Mouse (Mus musculus): ENCODE measurements at regions not wholly inside any gene's neighbourhood (a gene's known extent, or its start where the extent isn't known, plus 50 kb on each side); places are given as distances from the start of the nearest gene placed in this dataset.

DNA sequence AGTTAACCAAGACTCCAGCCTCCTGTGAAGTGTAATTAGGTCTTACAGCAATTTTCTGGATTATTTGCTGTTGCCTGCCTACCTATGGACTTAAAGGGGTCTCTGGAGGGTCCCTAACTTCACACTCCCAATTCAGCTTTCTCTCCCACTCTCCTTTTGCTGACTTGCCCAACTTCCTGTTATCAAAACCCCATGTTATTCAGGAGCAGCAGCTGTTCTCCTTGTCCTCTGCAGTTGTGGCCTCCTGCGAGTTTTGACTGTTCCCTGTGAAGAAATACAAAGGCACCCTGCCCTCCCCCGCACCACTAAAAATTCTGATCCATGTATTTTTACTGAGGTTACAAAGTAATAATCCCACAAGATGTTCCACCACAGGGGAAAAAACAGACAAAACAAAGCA is 146.8 kb upstream of the Dcn start:
- TF ChIP-seq POLR2A (IDR thresholded peaks at IDR 0.05; ENCODE audit: low read depth, low read length) (no peak), CTCF (conservative IDR thresholded peaks at IDR 0.05; ENCODE audit: insufficient read depth, insufficient read length, low read depth, low read length) (no peak)
- H3K36me3 ChIP-seq (ENCODE audit: control insufficient read depth, insufficient read depth, low read length) = no peaks in the 10 kb centered on the region
- H3K4me3 ChIP-seq (ENCODE audit: insufficient read depth, low read depth, low read length) = no peak overlapping the region
- DNase-seq = no peak
- H3K27me3 ChIP-seq (replicated peaks; ENCODE audit: control insufficient read depth, insufficient read depth, low read length) = no peaks in the 10 kb centered on the region
- 75% methylated on average over 2 of the region's 2 CpGs for WGBS
- no peaks in the 10 kb centered on the region for H3K4me1 ChIP-seq (ENCODE audit: control insufficient read depth, insufficient read depth, low read length)
- no peak overlapping the region for H3K27ac ChIP-seq (ENCODE audit: insufficient read depth, low read depth, low read length)

DNA sequence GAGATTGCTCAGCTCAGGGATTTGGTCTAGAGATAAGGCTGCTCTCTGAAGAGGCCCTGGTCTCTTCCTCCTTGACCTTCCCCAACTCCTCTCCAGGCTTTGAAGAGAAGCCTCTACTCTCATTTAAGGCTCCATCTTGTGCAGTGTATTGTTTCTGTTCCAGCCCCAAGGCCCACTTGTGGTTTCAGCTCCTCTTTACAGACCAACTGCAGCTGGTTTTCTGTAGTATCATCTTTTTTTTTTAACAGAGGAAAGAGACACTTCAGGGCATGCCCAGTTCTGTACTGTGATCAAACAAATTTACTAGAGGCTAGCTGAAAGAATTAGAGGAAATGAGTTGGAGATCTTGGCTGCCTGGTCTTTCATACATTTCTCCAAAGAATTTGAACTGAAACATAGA is 145.4 kb upstream of the Dcn start:
- no peak overlapping the region for H3K4me3 ChIP-seq (ENCODE audit: insufficient read depth, low read depth, low read length)
- no peaks in the 10 kb centered on the region for H3K4me1 ChIP-seq (ENCODE audit: control insufficient read depth, insufficient read depth, low read length)
- H3K27me3 ChIP-seq (replicated peaks; ENCODE audit: control insufficient read depth, insufficient read depth, low read length) = no peaks in the 10 kb centered on the region
- no peaks in the 10 kb centered on the region for H3K36me3 ChIP-seq (ENCODE audit: control insufficient read depth, insufficient read depth, low read length)
- no peak overlapping the region for H3K27ac ChIP-seq (ENCODE audit: insufficient read depth, low read depth, low read length)
- TF ChIP-seq CTCF (conservative IDR thresholded peaks at IDR 0.05; ENCODE audit: insufficient read depth, insufficient read length, low read depth, low read length) (no peak), POLR2A (IDR thresholded peaks at IDR 0.05; ENCODE audit: low read depth, low read length) (no peak)
- DNase-seq = no peak

DNA sequence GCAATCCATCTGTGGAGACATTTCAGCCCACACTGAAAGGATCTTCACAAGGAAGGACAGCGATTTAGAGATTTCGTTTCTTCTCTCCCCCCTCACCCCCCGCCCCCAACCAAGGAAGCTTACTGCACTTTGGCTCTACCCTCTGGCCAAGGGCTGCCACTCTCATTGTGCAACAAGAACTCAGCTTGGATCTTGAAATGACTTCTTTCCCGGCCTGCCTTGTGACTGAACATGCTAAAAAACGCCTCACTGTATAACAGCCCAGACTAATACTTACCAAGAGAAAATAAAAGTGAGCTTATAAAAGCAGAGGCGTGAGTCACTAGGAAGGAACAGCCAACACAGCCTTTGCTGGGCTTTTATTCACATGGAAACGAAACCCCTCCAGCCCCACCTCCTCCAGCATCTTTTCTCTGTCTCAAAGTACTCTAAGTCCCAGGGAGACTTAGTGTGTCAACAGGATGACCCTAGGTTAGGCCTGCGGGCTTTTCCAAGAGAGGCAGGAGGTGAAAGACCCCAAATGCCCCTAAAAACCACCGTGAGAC is 144.7 kb upstream of the Dcn start:
- DNase-seq = no peak

GRCm38 (mm10) chr10:97338033-97338692 is 141.2 kb upstream of the Dcn start:
- no peak for TF ChIP-seq POLR2A (IDR thresholded peaks at IDR 0.05; ENCODE audit: low read depth, low read length)
- no peak for TF ChIP-seq CTCF (conservative IDR thresholded peaks at IDR 0.05; ENCODE audit: insufficient read depth, insufficient read length, low read depth, low read length)
- peak; percentile 11 for DNase-seq
- H3K27ac ChIP-seq (ENCODE audit: insufficient read depth, low read depth, low read length) = no peak overlapping the region
- H3K36me3 ChIP-seq (ENCODE audit: control insufficient read depth, insufficient read depth, low read length) = no peaks in the 10 kb centered on the region
- H3K27me3 ChIP-seq (replicated peaks; ENCODE audit: control insufficient read depth, insufficient read depth, low read length) = no peaks in the 10 kb centered on the region
- H3K4me3 ChIP-seq (ENCODE audit: insufficient read depth, low read depth, low read length) = no peak overlapping the region
- no peaks in the 10 kb centered on the region for H3K4me1 ChIP-seq (ENCODE audit: control insufficient read depth, insufficient read depth, low read length)
- 44% methylated on average over 6 of the region's 6 CpGs for WGBS

More for the DNA sequence above, 144.7 kb upstream of the Dcn start:
- WGBS = 69% methylated on average over 9 of the region's 9 CpGs
- TF ChIP-seq CTCF (conservative IDR thresholded peaks at IDR 0.05; ENCODE audit: insufficient read depth, insufficient read length, low read depth, low read length) (no peak), POLR2A (IDR thresholded peaks at IDR 0.05; ENCODE audit: low read depth, low read length) (no peak)
- no peak overlapping the region for H3K27ac ChIP-seq (ENCODE audit: insufficient read depth, low read depth, low read length)
- no peaks in the 10 kb centered on the region for H3K27me3 ChIP-seq (replicated peaks; ENCODE audit: control insufficient read depth, insufficient read depth, low read length)
- no peaks in the 10 kb centered on the region for H3K36me3 ChIP-seq (ENCODE audit: control insufficient read depth, insufficient read depth, low read length)
- H3K4me3 ChIP-seq (ENCODE audit: insufficient read depth, low read depth, low read length) = no peak overlapping the region
- H3K4me1 ChIP-seq (ENCODE audit: control insufficient read depth, insufficient read depth, low read length) = no peaks in the 10 kb centered on the region

- Histone ChIP-seq H3K4me1 (ENCODE audit: control insufficient read depth, insufficient read depth, low read length) (no peaks in the 10 kb centered on the region), H3K27ac (ENCODE audit: insufficient read depth, low read depth, low read length) (no peak overlapping the region), H3K4me3 (ENCODE audit: insufficient read depth, low read depth, low read length) (no peak overlapping the region), H3K27me3 (replicated peaks; ENCODE audit: control insufficient read depth, insufficient read depth, low read length) (no peaks in the 10 kb centered on the region), H3K36me3 (ENCODE audit: control insufficient read depth, insufficient read depth, low read length) (no peaks in the 10 kb centered on the region)
- TF ChIP-seq POLR2A (IDR thresholded peaks at IDR 0.05; ENCODE audit: low read depth, low read length) = no peak
- TF ChIP-seq CTCF (conservative IDR thresholded peaks at IDR 0.05; ENCODE audit: insufficient read depth, insufficient read length, low read depth, low read length) = peak; percentile 42
- WGBS = 35% methylated on average over 11 of the region's 11 CpGs
- peak; percentile 23 for DNase-seq
These were observed 139.3 kb upstream of the Dcn start for GRCm38 (mm10) chr10:97339866-97340706.

DNA sequence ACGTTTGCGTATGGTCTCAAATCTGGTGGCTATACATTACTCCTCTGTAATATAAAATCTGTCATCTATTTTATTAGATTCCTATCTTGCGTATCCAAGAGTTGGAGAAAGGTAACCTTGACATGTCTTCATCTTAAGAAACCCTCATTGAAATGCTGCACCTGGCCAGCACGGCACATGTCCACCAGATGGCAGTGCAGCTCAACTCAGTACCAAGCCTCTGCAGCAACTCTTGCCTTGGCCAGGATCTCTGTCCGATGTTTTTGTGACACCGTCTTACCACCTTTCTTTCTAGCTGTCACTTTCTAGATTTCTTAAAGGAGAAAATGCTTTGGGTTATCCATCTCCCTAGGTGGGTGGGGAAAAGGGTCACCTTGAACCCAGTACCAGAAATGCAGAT is 134.1 kb upstream of the Dcn start:
- Histone ChIP-seq H3K4me1 (ENCODE audit: control insufficient read depth, insufficient read depth, low read length) (no peaks in the 10 kb centered on the region), H3K4me3 (ENCODE audit: insufficient read depth, low read depth, low read length) (no peak overlapping the region), H3K27me3 (replicated peaks; ENCODE audit: control insufficient read depth, insufficient read depth, low read length) (no peaks in the 10 kb centered on the region), H3K27ac (ENCODE audit: insufficient read depth, low read depth, low read length) (no peak overlapping the region), H3K36me3 (ENCODE audit: control insufficient read depth, insufficient read depth, low read length) (no peaks in the 10 kb centered on the region)
- WGBS = 24% methylated on average over 6 of the region's 6 CpGs
- peak; percentile 96 for TF ChIP-seq CTCF (conservative IDR thresholded peaks at IDR 0.05; ENCODE audit: insufficient read depth, insufficient read length, low read depth, low read length)
- no peak for TF ChIP-seq POLR2A (IDR thresholded peaks at IDR 0.05; ENCODE audit: low read depth, low read length)
- DNase-seq = peak; percentile 65

- Histone ChIP-seq H3K27me3 (replicated peaks; ENCODE audit: control insufficient read depth, insufficient read depth, low read length) (no peaks in the 10 kb centered on the region), H3K4me1 (ENCODE audit: control insufficient read depth, insufficient read depth, low read length) (no peaks in the 10 kb centered on the region), H3K4me3 (ENCODE audit: insufficient read depth, low read depth, low read length) (no peak overlapping the region), H3K27ac (ENCODE audit: insufficient read depth, low read depth, low read length) (no peak overlapping the region), H3K36me3 (ENCODE audit: control insufficient read depth, insufficient read depth, low read length) (no peaks in the 10 kb centered on the region)
- no peak for DNase-seq
- TF ChIP-seq CTCF (conservative IDR thresholded peaks at IDR 0.05; ENCODE audit: insufficient read depth, insufficient read length, low read depth, low read length) (no peak), POLR2A (IDR thresholded peaks at IDR 0.05; ENCODE audit: low read depth, low read length) (no peak)
- 91% methylated on average over 2 of the region's 2 CpGs for WGBS
These were observed 132.5 kb upstream of the Dcn start for GRCm38 (mm10) chr10:97346949-97347348.

All from kidney, adult 2 months (tissue).